Mouse (Mus musculus): ENCODE measurements around the gene Hoxb13.

Gene Hoxb13

GRCm38 (mm10) chr11:96191132-96191531 lies 3.0 kb upstream of the Hoxb13 start:
- DNase-seq = no peak

- no peak for DNase-seq
These were observed 240 bp downstream of the Hoxb13 start for GRCm38 (mm10) chr11:96194401-96194710.

GRCm38 (mm10) chr11:96194961-96195640 lies 985 bp downstream of the Hoxb13 start:
- no peak for DNase-seq

GRCm38 (mm10) chr11:96195769-96196280 lies 1.7 kb downstream of the Hoxb13 start:
- no peak for DNase-seq

GRCm38 (mm10) chr11:96198642-96199041 lies 4.5 kb downstream of the Hoxb13 start:
- DNase-seq = no peak

GRCm38 (mm10) chr11:96199181-96200086 lies 5.3 kb downstream of the Hoxb13 start:
- DNase-seq = no peak

- no peak for DNase-seq
These were observed 6.1 kb downstream of the Hoxb13 start for GRCm38 (mm10) chr11:96200183-96200655.

GRCm38 (mm10) chr11:96201741-96202140 lies 7.6 kb downstream of the Hoxb13 start:
- DNase-seq = no peak

GRCm38 (mm10) chr11:96202401-96203081 lies 8.4 kb downstream of the Hoxb13 start:
- DNase-seq = no peak

- DNase-seq = no peak
These were observed 9.2 kb downstream of the Hoxb13 start for GRCm38 (mm10) chr11:96203182-96203788.

- DNase-seq = no peak
These were observed 9.7 kb downstream of the Hoxb13 start for GRCm38 (mm10) chr11:96203789-96204186.

GRCm38 (mm10) chr11:96204351-96204750 lies 10.2 kb downstream of the Hoxb13 start:
- DNase-seq = no peak

GRCm38 (mm10) chr11:96205426-96206131 lies 11.5 kb downstream of the Hoxb13 start:
- DNase-seq = no peak

- no peak for DNase-seq
These were observed 29.7 kb downstream of the Hoxb13 start for GRCm38 (mm10) chr11:96223813-96224212.

GRCm38 (mm10) chr11:96227676-96228075 lies 33.6 kb downstream of the Hoxb13 start:
- DNase-seq = no peak

- peak in 1 of 2 experiments; percentile 3 for DNase-seq
These were observed 40.8 kb downstream of the Hoxb13 start for GRCm38 (mm10) chr11:96234906-96235305.

GRCm38 (mm10) chr11:96240211-96240610 lies 46.1 kb downstream of the Hoxb13 start:
- DNase-seq = no peak

Measured in thymus, adult 18-20 months (tissue).